Mouse (Mus musculus) kidney, embryonic 15.5 days (tissue): Measurements from ENCODE around the gene Tbce. TPM values are rescaled to one million over a fixed set of nuclear protein-coding genes. Genes with fewer than 3 reads are reported as not detected.
"Not testable (repeated sequence)": the region's sequence is repeated elsewhere in the genome, so short reads cannot be mapped to it uniquely, and the experiment has no call there.

Source experiments
- ATAC-seq: fragments of 200-750 bp; cut with Nextera tagmentation; replicated peaks from 2 replicates; pipeline ENCODE4 v1.8.0; 2017; ENCODE audit warnings: moderate TSS enrichment; ENCODE audit not compliant: low FRiP score
- H3K27ac ChIP-seq: fragments of 300-500 bp; sonication (generic); 2 replicates; pipeline ENCODE4 v1.5.1; 2015; ENCODE audit warnings: mild to moderate bottlenecking, inconsistent platforms
- H3K27me3 ChIP-seq: fragments of 300-500 bp; sonication (generic); 2 replicates; pipeline ENCODE4 v1.6.1; 2015; ENCODE audit warnings: inconsistent platforms
- H3K36me3 ChIP-seq: fragments of 300-500 bp; sonication (generic); 2 replicates; pipeline ENCODE4 v1.6.1; 2015; ENCODE audit warnings: inconsistent platforms
- H3K4me1 ChIP-seq: fragments of 300-500 bp; sonication (generic); 2 replicates; pipeline ENCODE4 v1.6.1; 2015; ENCODE audit warnings: inconsistent platforms
- H3K4me2 ChIP-seq: fragments of 300-500 bp; sonication (generic); 2 replicates; pipeline ENCODE4 v1.6.1; 2015; ENCODE audit warnings: moderate library complexity, mild to moderate bottlenecking, inconsistent platforms
- H3K4me3 ChIP-seq: fragments of 300-500 bp; sonication (generic); replicated peaks from 2 replicates; pipeline ENCODE4 v1.5.1; 2015; ENCODE audit warnings: mild to moderate bottlenecking, inconsistent platforms
- H3K9ac ChIP-seq: fragments of 300-500 bp; sonication (generic); 2 replicates; pipeline ENCODE4 v1.6.1; 2015; ENCODE audit warnings: mild to moderate bottlenecking, inconsistent platforms
- H3K9me3 ChIP-seq: fragments of 300-500 bp; sonication (generic); replicated peaks from 2 replicates; pipeline ENCODE4 v1.6.1; 2016; ENCODE audit warnings: inconsistent platforms
- WGBS: fragments of 180-500 bp; shearing (Covaris S2); methylation state at CpG from one replicate; pipeline ENCODE4 v1.1.7; 2015; ENCODE audit warnings: mixed read lengths; 5-methylcytosine and 5-hydroxymethylcytosine counted together
- polyA plus RNA-seq: library from polyadenylated mRNA; unstranded; fragments of >200 nt; fragmentation: Nextera tagmentation; extraction: Ambion mirVana; gene quantifications from 2 replicates; pipeline ENCODE4 v1.2.1, GENCODE M21; 2015

Gene Tbce
- polyA plus RNA-seq, 1 experiment from 2014 or later, result 59.1 TPM

DNA sequence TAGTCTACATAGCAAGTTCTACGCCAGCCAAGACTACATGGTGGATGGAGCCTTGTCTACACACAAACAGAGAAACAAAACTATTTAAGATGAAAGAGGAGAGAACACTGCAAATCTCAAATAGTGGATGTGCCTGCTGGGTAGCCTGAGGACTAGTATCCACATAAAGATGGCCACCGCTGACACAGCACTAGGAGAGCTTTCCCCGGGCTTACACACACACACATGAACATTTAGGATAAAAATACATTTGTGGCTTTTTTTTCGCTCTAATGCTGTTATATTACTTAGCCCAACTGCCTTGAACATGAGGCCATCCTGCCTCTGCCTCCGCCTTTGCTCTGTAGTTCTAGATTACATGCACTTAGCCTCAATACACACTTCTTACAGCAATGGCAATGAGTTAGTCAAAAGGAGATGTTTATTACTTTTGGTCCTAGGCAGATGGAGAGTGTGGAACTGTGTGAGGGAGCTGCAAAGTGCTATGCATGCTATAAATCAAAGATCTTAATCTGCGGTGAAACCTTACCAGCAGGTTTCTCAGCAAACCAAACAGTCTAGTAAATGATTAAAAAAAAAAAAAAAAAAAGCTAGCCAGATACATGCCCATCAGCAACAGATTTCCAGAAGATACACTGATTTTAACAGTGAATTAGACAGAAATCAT is 13.2 kb downstream of the Tbce start:
- no peak for ATAC-seq
- no peaks in the 10 kb centered on the region for H3K9me3 ChIP-seq
- H3K27me3 ChIP-seq, result no peaks in the 10 kb centered on the region
- H3K36me3 ChIP-seq, result peaks cover 32% of the 10 kb centered on the region
- H3K4me1 ChIP-seq, result no peaks in the 10 kb centered on the region
- 81% methylated on average over 6 of the region's 6 CpGs for WGBS
- H3K27ac ChIP-seq, result no peak overlapping the region
- H3K4me2 ChIP-seq, result no peak overlapping the region
- no peak overlapping the region for H3K9ac ChIP-seq
- H3K4me3 ChIP-seq, result no peak overlapping the region

DNA sequence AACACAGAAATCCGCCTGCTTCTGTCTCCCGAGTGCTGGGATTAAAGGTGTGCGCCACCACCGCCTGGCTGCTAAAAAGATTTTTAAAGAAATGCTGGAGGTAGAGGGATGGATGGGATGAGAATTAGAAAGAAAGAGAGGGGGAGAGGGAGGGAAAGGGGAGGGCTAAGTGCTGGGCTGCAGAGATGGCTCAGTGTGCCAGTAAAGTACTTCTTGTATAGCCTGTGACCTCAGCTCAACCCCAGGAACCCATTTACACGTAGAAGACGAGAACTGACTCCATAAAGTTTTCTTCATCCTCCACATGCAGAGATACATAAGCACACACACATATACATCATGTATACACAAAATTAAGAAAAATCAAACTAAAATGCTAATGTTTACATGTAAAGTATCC is 13.9 kb downstream of the Tbce start:
- WGBS, result 93% methylated on average over 6 of the region's 6 CpGs
- Histone ChIP-seq H3K4me1 (no peaks in the 10 kb centered on the region), H3K4me2 (no peak overlapping the region), H3K4me3 (no peak overlapping the region), H3K27me3 (no peaks in the 10 kb centered on the region), H3K9ac (no peak overlapping the region), H3K9me3 (no peaks in the 10 kb centered on the region), H3K36me3 (peaks cover 30% of the 10 kb centered on the region), H3K27ac (no peak overlapping the region)
- no peak for ATAC-seq

DNA sequence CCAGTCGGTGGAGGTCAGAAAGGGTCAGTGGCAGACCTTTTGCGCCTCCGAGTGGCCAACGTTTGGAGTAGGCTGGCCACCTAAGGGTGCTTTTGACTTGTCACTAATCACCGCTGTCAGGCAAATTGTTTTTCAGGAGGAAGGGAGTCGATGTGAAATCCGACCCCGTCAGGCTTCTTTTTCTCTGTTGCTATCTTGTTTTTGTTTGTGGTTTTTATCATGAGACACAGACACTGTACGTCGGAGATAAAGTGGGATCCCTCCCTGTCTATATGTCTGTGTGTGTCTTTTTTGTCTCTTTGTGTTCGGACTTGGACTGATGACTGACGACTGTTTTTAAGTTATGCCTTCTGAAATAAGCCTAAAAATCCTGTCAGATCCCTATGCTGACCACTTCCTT is 18.0 kb downstream of the Tbce start:
- not testable (repeated sequence) for H3K27ac ChIP-seq, H3K4me1 ChIP-seq, ATAC-seq, H3K9me3 ChIP-seq, H3K9ac ChIP-seq, H3K4me2 ChIP-seq, H3K4me3 ChIP-seq, H3K27me3 ChIP-seq
- 53% methylated on average over 11 of the region's 12 CpGs for WGBS
- H3K36me3 ChIP-seq, result peaks cover 25% of the 10 kb centered on the region

DNA sequence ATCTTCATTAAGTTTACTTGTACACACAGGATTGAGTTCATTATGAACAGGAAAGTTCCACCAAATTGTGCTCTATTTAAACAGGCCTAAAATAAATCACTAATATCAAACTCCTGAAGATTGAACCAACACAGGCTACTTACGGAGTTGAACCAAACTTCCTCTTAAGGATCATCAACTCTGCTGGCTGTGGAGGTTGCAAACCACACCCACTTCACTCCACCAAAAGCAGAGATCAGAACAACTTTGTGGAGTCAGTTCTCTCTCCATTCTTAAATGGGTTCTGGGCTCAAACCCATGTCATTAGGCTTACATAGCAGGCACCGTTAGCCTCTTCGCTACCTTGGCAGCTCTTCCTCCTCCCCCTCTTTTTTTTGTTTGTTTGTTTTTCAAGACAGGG is 20.6 kb downstream of the Tbce start:
- Histone ChIP-seq H3K4me3 (no peak overlapping the region), H3K36me3 (peaks cover 45% of the 10 kb centered on the region), H3K4me2 (no peak overlapping the region), H3K27ac (no peak overlapping the region), H3K9me3 (no peaks in the 10 kb centered on the region), H3K27me3 (no peaks in the 10 kb centered on the region), H3K4me1 (no peaks in the 10 kb centered on the region), H3K9ac (no peak overlapping the region)
- 87% methylated on average over 3 of the region's 3 CpGs for WGBS
- ATAC-seq, result no peak

DNA sequence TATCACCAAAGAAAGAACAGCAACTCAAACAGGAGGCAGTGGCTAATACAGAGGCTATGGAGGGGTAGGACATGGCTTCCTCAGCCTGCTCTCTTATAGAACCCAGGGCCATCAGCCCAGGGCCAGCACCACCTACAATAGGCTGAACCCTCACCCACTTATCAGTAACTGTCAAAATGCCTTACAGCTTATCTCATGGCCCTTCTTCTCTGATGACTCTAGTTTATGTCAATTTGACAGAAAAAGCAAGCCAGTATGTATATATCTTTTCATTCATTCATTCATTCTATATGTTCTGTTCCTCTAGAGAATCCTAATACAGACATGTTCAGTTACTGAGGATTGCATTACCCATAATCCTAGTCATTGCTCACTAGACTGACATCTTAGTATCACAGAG is 21.2 kb downstream of the Tbce start:
- ATAC-seq, result no peak
- H3K4me3 ChIP-seq, result no peak overlapping the region
- peaks cover 51% of the 10 kb centered on the region for H3K36me3 ChIP-seq
- H3K4me1 ChIP-seq, result no peaks in the 10 kb centered on the region
- no peak overlapping the region for H3K9ac ChIP-seq
- no peaks in the 10 kb centered on the region for H3K9me3 ChIP-seq
- H3K27ac ChIP-seq, result no peak overlapping the region
- H3K4me2 ChIP-seq, result no peak overlapping the region
- H3K27me3 ChIP-seq, result no peaks in the 10 kb centered on the region

DNA sequence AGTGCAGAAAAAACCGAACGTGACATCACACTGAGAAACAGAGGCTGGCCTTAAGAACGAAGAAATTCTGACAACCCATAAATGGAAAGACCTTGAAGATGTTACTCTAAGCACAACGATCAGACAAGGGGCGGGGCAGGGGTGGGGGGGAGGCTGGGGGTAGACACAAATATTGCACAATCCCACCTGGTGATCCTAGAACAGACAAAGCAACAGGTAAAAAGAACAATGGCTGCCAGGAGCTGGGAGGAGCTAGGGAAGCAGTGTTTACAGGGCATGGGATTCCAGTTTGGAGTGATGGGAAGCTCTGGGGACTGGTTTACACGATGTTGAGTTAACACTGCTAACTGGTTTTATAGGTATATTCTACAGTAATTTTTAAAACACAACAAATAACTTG is 23.8 kb downstream of the Tbce start:
- no peak overlapping the region for H3K4me3 ChIP-seq
- H3K4me1 ChIP-seq, result no peaks in the 10 kb centered on the region
- H3K27ac ChIP-seq, result no peak overlapping the region
- no peaks in the 10 kb centered on the region for H3K9me3 ChIP-seq
- H3K4me2 ChIP-seq, result no peak overlapping the region
- ATAC-seq, result no peak
- no peaks in the 10 kb centered on the region for H3K27me3 ChIP-seq
- 92% methylated on average over 6 of the region's 6 CpGs for WGBS
- H3K36me3 ChIP-seq, result peaks cover 73% of the 10 kb centered on the region
- no peak overlapping the region for H3K9ac ChIP-seq

DNA sequence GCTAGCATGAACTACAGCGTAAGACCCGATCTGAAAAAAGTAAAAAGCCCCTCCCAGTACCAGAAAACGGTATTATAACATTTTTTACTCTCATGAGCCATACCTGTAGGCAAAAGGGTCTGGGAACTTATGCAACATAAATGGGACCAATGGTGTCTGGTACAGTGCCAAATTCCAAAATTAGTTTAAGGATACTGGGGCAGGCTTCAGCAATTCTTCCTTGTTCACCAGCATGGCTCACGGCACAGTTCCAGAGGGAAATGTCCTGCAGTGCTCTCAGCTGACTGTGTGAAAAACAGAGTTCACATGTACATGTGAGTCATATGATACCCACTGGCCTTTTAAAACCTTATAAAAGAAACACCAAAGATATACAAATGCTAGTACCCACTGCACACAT is 24.9 kb downstream of the Tbce start:
- Histone ChIP-seq H3K27ac (no peak overlapping the region), H3K36me3 (peaks cover 79% of the 10 kb centered on the region), H3K9me3 (no peaks in the 10 kb centered on the region), H3K4me2 (no peak overlapping the region), H3K9ac (no peak overlapping the region), H3K4me3 (no peak overlapping the region), H3K27me3 (no peaks in the 10 kb centered on the region), H3K4me1 (no peaks in the 10 kb centered on the region)
- ATAC-seq, result no peak
- 89% methylated on average over 4 of the region's 4 CpGs for WGBS

DNA sequence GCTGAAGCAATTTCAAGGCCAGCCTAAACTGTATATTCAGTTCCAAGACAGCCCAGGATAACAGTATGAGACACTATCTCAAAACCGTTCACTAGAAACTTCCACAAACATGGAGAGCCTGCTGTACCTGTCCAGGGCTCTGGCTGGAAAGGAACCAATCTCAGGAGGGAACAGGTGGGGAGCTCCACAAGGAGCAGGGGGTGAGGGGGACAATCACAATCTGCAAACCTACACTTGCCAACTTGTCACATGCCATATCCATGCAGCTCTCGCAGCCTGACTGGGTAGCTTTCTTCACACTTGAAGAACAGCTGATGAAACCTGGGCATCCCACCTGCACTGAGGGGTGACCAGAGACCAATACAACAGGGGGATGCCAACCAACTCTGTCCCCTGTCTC is 25.4 kb downstream of the Tbce start:
- no peaks in the 10 kb centered on the region for H3K9me3 ChIP-seq
- ATAC-seq, result no peak
- peaks cover 78% of the 10 kb centered on the region for H3K36me3 ChIP-seq

DNA sequence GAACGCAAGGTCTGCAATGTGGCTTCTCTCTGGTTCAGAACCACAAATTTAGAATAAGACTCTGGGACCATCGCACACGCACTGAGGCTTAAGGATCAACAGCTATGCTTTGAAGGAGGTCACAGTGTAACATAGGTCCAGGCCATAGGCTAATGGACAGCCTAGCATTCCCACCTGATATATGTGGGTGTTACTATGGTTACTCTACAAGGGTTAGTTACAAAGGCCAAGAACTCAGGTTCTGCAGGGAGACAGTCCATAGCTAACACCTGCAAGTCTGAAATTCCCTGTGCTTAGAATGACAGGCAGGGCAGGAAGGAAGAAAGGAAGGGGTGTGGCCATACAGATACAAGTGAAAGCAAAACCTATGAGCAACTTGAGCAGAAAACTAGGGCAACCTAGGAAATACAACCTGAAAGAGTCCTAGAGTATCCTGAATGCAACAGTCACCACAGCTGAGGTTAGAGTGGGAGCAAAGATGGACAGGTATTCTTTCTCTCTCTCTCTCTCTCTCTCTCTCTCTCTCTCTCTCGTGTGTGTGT is 27.9 kb downstream of the Tbce start:
- Histone ChIP-seq H3K4me3 (no peak overlapping the region), H3K4me1 (no peaks in the 10 kb centered on the region), H3K27ac (no peak overlapping the region), H3K4me2 (no peak overlapping the region), H3K27me3 (no peaks in the 10 kb centered on the region), H3K9me3 (no peaks in the 10 kb centered on the region), H3K36me3 (peaks cover 78% of the 10 kb centered on the region), H3K9ac (no peak overlapping the region)
- ATAC-seq, result no peak
- 90% methylated on average over 4 of the region's 4 CpGs for WGBS

More for the DNA sequence above, 25.4 kb downstream of the Tbce start:
- Histone ChIP-seq H3K4me1 (no peaks in the 10 kb centered on the region), H3K27ac (no peak overlapping the region), H3K4me2 (no peak overlapping the region), H3K27me3 (no peaks in the 10 kb centered on the region), H3K9ac (no peak overlapping the region), H3K4me3 (no peak overlapping the region)
- 92% methylated on average over 2 of the region's 2 CpGs for WGBS

DNA sequence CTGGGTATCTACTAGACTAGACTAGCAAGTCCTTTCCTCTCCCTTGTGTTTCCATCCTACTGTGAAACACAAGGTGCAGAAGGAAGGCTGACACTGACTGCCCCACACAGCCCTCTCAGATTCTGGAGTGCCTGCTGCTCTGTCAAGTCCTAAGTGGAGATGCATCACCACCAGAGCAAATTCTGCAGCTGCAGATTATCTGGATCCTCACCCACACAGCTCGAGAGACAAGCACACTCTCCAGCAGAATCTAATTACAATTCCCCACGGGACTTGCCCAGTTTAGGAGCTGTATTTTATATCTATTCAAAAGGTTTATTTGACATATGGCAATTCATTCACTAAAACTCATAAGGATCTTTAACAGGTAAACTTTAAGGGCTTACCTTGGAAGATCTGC is 33.4 kb downstream of the Tbce start:
- no peak for ATAC-seq
- peaks cover 80% of the 10 kb centered on the region for H3K36me3 ChIP-seq
- WGBS, result 72% methylated on average over 2 of the region's 2 CpGs

DNA sequence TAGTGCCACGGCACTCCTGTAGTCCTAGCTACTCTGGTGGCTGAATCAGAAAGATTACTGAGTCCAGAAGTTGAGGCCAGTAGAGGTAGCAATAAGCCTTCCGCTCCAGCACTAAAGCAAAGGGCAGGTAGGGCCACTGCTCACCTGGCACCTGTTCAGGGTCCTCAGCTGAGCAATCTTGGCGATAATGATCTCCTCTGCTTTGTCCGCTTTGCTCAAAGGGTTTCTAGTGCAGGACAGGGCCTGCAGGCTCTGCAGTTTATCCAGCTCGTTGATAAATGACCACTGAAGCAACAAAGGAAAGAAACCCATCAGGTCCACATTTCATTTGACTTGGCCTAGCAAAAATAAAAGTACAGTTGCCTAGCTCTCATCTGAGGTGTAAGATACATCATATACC is 34.4 kb downstream of the Tbce start:
- Histone ChIP-seq H3K27ac (no peak overlapping the region), H3K9me3 (no peaks in the 10 kb centered on the region), H3K27me3 (no peaks in the 10 kb centered on the region), H3K4me2 (no peak overlapping the region), H3K4me1 (no peaks in the 10 kb centered on the region), H3K9ac (no peak overlapping the region), H3K36me3 (peaks cover 86% of the 10 kb centered on the region), H3K4me3 (no peak overlapping the region)
- no peak for ATAC-seq
- 83% methylated on average over 5 of the region's 5 CpGs for WGBS

More for the DNA sequence above, 33.4 kb downstream of the Tbce start:
- Histone ChIP-seq H3K4me1 (no peaks in the 10 kb centered on the region), H3K9ac (no peak overlapping the region), H3K27ac (no peak overlapping the region), H3K27me3 (no peaks in the 10 kb centered on the region), H3K9me3 (no peaks in the 10 kb centered on the region), H3K4me3 (no peak overlapping the region), H3K4me2 (no peak overlapping the region)

DNA sequence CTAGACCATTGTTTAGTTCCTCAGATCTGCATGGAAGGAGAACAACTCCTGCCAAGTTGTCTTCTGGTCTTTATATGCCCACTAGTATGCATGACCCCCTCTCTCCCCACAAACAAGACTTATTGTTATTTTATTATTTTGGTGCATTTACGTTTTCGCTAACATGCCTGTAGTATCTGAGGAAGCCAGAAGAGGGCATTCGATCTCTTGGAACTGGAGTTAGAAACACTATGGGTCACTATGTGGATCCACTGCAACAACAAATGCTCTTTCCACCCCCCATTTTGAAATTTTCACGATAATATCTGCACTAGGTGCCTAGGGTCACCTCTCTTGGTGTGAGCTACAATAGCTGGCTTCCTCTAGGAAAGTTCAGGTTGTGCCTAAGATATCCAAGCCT is 35.4 kb downstream of the Tbce start:
- no peaks in the 10 kb centered on the region for H3K4me1 ChIP-seq
- WGBS, result 76% methylated on average over 4 of the region's 4 CpGs
- no peak overlapping the region for H3K4me3 ChIP-seq
- no peak overlapping the region for H3K9ac ChIP-seq
- no peaks in the 10 kb centered on the region for H3K9me3 ChIP-seq
- H3K4me2 ChIP-seq, result no peak overlapping the region
- no peaks in the 10 kb centered on the region for H3K27me3 ChIP-seq
- peaks cover 89% of the 10 kb centered on the region for H3K36me3 ChIP-seq
- H3K27ac ChIP-seq, result no peak overlapping the region
- ATAC-seq, result no peak

DNA sequence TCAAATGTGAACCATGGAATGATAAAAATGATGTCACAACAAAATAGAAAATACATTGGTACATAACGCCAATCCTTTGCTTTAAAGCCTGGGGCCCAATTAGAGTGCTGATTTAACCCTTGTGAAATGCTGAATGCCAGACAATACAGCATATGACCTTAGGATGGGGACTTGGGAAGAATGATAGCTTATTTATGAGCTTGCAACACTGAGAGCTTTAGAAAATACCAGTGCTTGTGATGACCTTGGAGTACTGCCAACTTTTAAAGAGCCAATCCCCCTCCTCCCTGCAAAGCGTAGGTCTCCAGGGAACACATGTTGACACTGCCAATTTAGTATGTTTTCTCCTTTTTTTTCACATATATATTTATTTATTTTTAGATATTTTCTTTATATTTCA is 36.7 kb downstream of the Tbce start:
- Histone ChIP-seq H3K4me3 (no peak overlapping the region), H3K4me1 (no peaks in the 10 kb centered on the region), H3K9ac (no peak overlapping the region), H3K4me2 (no peak overlapping the region), H3K27ac (no peak overlapping the region), H3K27me3 (no peaks in the 10 kb centered on the region), H3K9me3 (no peaks in the 10 kb centered on the region), H3K36me3 (peaks cover 91% of the 10 kb centered on the region)
- WGBS, result 64% methylated on average over 2 of the region's 2 CpGs
- ATAC-seq, result no peak
